Mouse (Mus musculus) T-helper 17 cell (primary cell): ENCODE measurements around the gene Ncor1.

Experiments used
- in situ Hi-C, 2 experiments: fragments of 300-600 bp; cut with MboI, MseI; formaldehyde crosslinking; loops; 1 replicate in 1 of 2; 2 replicates in 1 of 2; pipeline ENCODE4 v1.15.1; 2025; ENCODE audit warnings: high pct_unique_total_duplicates in 2 of 2

Ncor1 gene

GRCm38 (mm10) chr11:62369924-62370323 lies 88.4 kb downstream of the Ncor1 start:
- in situ Hi-C loops = no loop called here

- in situ Hi-C loops = no loop called here
Observed at GRCm38 (mm10) chr11:62366879-62367278, 91.5 kb downstream of the Ncor1 start.

GRCm38 (mm10) chr11:62355216-62355615 lies 103.1 kb downstream of the Ncor1 start:
- in situ Hi-C loops = no loop called here

- in situ Hi-C loops = no loop called here
Observed at GRCm38 (mm10) chr11:62351948-62352347, 106.4 kb downstream of the Ncor1 start.

GRCm38 (mm10) chr11:62343002-62343401 lies 115.3 kb downstream of the Ncor1 start:
- in situ Hi-C loops = no loop called here

GRCm38 (mm10) chr11:62332228-62332627 lies 126.1 kb downstream of the Ncor1 start:
- in situ Hi-C loops = no loop called here

GRCm38 (mm10) chr11:62331141-62331540 lies 127.2 kb downstream of the Ncor1 start:
- in situ Hi-C loops = no loop called here

- in situ Hi-C loops = loop anchor here (5.0 to 10.0 kb wide), 2 partner anchors 54 to 61 kb away; no protein-coding TSS in a partner anchor
Observed at GRCm38 (mm10) chr11:62323659-62324058, 134.7 kb downstream of the Ncor1 start.

- in situ Hi-C loops = loop anchor here (5.0 to 10.0 kb wide), 2 partner anchors 57 to 65 kb away; no protein-coding TSS in a partner anchor
Observed at GRCm38 (mm10) chr11:62320097-62320496, 138.2 kb downstream of the Ncor1 start.

GRCm38 (mm10) chr11:62317746-62318145 lies 140.6 kb downstream of the Ncor1 start:
- in situ Hi-C loops = loop anchor here in 1 of 2 experiments (10.0 kb wide), 1 partner anchor 443 kb away; no protein-coding TSS in a partner anchor

- in situ Hi-C loops = loop anchor here in 1 of 2 experiments (5.0 to 10.0 kb wide), 2 partner anchors 197 to 440 kb away; no protein-coding TSS in a partner anchor
Observed at GRCm38 (mm10) chr11:62314984-62315383, 143.4 kb downstream of the Ncor1 start.

- in situ Hi-C loops = no loop called here
Observed at GRCm38 (mm10) chr11:62309296-62309695, 149.0 kb downstream of the Ncor1 start.

GRCm38 (mm10) chr11:62305866-62306265 lies 152.5 kb downstream of the Ncor1 start:
- in situ Hi-C loops = no loop called here

GRCm38 (mm10) chr11:62298883-62299282 lies 159.5 kb downstream of the Ncor1 start:
- in situ Hi-C loops = no loop called here

GRCm38 (mm10) chr11:62294121-62294520 lies 164.2 kb downstream of the Ncor1 start:
- in situ Hi-C loops = no loop called here

- in situ Hi-C loops = no loop called here
Observed at GRCm38 (mm10) chr11:62287700-62288099, 170.6 kb downstream of the Ncor1 start.

GRCm38 (mm10) chr11:62285020-62285419 lies 173.3 kb downstream of the Ncor1 start:
- in situ Hi-C loops = no loop called here

GRCm38 (mm10) chr11:62284020-62284419 lies 174.3 kb downstream of the Ncor1 start:
- in situ Hi-C loops = loop anchor here in 1 of 2 experiments (5.0 kb wide), 2 partner anchors 237 to 332 kb away; no protein-coding TSS in a partner anchor

GRCm38 (mm10) chr11:62281601-62281997 lies 176.7 kb downstream of the Ncor1 start:
- in situ Hi-C loops = loop anchor here in 1 of 2 experiments (5.0 kb wide), 2 partner anchors 234 to 329 kb away; no protein-coding TSS in a partner anchor

- in situ Hi-C loops = loop anchor here in 1 of 2 experiments (5.0 kb wide), 2 partner anchors 234 to 329 kb away; no protein-coding TSS in a partner anchor
Observed at GRCm38 (mm10) chr11:62280675-62281600, 177.4 kb downstream of the Ncor1 start, which contains the start of the genes Zswim7 and Ttc19. Gene Zswim7, minus strand, starts transcription at chr11:62281375. Gene Ttc19, plus strand, starts transcription at chr11:62281473.

GRCm38 (mm10) chr11:62278027-62278426 lies 180.3 kb downstream of the Ncor1 start:
- in situ Hi-C loops = loop anchor here (5.0 kb wide), 2 partner anchors 151 to 231 kb away; no protein-coding TSS in a partner anchor

GRCm38 (mm10) chr11:62277086-62277485 lies 181.3 kb downstream of the Ncor1 start:
- in situ Hi-C loops = loop anchor here (5.0 kb wide), 2 partner anchors 150 to 230 kb away; no protein-coding TSS in a partner anchor
